Mouse (Mus musculus): ENCODE results near the gene Batf2.

Batf2 gene

DNA sequence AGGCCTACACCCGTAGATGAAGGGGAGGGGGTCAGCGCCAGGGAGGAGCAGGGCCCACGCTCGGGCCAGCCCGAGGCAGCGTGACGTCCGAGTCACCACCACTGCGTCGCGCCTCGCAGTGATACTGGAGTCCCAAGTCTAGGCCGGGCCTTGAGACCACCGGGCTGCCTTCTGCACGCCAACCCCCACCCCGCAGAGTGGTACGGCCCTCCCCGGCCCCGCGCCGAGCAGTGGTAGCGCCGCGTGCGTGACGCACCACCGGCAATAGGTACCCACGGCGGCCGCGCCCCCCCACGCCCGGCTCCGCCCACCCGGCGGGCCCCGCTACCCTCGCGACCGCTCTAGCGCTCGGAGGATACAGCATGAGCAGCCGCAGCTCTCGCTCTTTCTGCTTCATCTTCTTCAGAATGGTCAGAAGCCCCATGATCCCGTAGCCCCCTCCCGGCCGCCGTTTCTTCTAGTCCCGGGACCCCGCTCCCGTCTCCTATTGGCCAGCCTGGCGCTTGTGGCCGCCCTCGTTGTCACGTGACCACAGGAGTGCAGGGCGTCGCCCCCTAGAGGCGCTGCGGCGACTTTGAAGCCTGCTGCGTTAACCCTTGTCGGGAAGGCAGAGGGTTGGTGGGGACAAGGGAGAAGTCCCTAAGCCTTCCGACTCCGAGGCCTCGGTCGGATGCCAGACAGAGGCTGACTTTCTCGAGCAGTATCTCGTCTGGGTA lies at the start of gene Batf2:
Batf2 (plus strand) TSS at position 306 of the 716 bp plus-strand sequence.
- in situ Hi-C loops (cut with MboI; ENCODE audit: low pct_unique_long_range_greater_than_20kb in 1 of 2, low sequenced_read_pairs in 2 of 2, unreplicated experiment in 1 of 2): no loop called here

- in situ Hi-C loops (cut with MboI; ENCODE audit: low pct_unique_long_range_greater_than_20kb in 1 of 2, low sequenced_read_pairs in 2 of 2, unreplicated experiment in 1 of 2): no loop called here
These were observed 46.7 kb upstream of the Batf2 start, which contains the start of gene AC131692.1 for GRCm38 (mm10) chr19:6094119-6094518. TSS of gene AC131692.1 (plus strand) at chr19:6094419.

- in situ Hi-C loops (cut with MboI; ENCODE audit: low pct_unique_long_range_greater_than_20kb in 1 of 2, low sequenced_read_pairs in 2 of 2, unreplicated experiment in 1 of 2): no loop called here
These were observed 42.9 kb upstream of the Batf2 start for GRCm38 (mm10) chr19:6097847-6098246.

DNA sequence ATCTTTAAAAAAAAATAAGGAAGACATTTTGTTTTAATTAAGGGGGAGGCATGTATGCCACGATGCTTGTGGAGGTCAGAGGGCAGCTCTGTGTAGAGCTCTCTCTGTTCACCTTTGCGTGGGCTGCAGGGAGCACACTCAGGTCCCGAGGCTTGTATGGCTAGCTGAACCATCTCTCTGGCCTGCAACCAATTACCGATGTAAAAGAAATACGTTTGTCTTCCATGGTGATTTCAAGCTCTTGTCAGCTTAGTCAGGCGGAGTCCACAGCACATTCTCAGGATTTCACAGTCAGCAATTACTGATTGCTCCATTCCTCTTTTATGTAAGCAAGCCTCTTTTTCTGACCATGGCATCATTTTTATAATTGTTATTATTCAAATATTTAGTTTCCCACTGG lies 39.6 kb upstream of the Batf2 start:
- in situ Hi-C loops (cut with MboI; ENCODE audit: low pct_unique_long_range_greater_than_20kb in 1 of 2, low sequenced_read_pairs in 2 of 2, unreplicated experiment in 1 of 2): no loop called here

- in situ Hi-C loops (cut with MboI; ENCODE audit: low pct_unique_long_range_greater_than_20kb in 1 of 2, low sequenced_read_pairs in 2 of 2, unreplicated experiment in 1 of 2): no loop called here
These were observed 38.5 kb upstream of the Batf2 start for GRCm38 (mm10) chr19:6102169-6102853.

DNA sequence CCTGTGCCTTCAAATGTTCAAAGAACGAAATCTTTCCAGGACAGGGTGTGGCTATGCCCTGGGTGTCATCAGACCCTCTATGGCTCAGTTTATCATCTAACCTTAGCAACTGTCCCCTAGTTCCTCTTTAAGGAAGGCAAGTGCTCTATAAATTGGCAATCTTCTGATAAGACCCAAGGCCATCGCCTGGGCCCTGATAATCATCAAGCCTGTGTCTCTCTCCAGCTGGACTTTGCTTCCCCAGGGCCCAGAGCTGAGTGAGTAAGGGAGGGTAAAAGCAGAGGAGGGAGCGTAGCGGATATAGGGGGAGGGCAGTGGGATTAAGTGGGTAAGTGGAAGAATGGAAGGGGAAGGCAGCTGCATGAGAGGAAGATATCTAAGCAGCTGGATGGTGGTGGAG lies 36.3 kb upstream of the Batf2 start:
- in situ Hi-C loops (cut with MboI; ENCODE audit: low pct_unique_long_range_greater_than_20kb in 1 of 2, low sequenced_read_pairs in 2 of 2, unreplicated experiment in 1 of 2): no loop called here

DNA sequence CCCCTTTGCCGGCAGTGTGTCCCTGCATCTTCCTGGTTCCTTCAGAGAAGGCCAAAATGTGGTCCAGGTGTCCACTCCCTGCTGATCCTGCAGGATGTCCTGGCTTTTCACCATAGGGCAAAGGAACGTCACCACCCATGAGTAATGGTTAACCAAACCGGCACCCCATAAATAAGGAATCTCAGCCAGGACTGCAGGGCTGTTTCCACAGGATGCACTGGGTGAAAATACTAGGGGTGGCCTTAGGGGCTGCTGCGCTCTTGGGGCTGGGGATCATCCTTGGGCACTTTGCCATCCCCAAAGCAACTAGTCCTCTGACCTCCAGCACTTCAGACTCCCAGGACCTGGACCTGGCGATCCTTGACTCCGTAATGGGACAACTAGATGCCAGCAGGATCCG lies 35.2 kb upstream of the Batf2 start, which contains the start of gene Naaladl1:
Naaladl1 (plus strand) TSS at position 197 of the 400 bp plus-strand sequence.
- in situ Hi-C loops (cut with MboI; ENCODE audit: low pct_unique_long_range_greater_than_20kb in 1 of 2, low sequenced_read_pairs in 2 of 2, unreplicated experiment in 1 of 2): no loop called here

- in situ Hi-C loops (cut with MboI; ENCODE audit: low pct_unique_long_range_greater_than_20kb in 1 of 2, low sequenced_read_pairs in 2 of 2, unreplicated experiment in 1 of 2): no loop called here
These were observed 27.7 kb upstream of the Batf2 start for GRCm38 (mm10) chr19:6113116-6113515.

GRCm38 (mm10) chr19:6116113-6116850 lies 24.5 kb upstream of the Batf2 start:
- in situ Hi-C loops (cut with MboI; ENCODE audit: low pct_unique_long_range_greater_than_20kb in 1 of 2, low sequenced_read_pairs in 2 of 2, unreplicated experiment in 1 of 2): no loop called here

DNA sequence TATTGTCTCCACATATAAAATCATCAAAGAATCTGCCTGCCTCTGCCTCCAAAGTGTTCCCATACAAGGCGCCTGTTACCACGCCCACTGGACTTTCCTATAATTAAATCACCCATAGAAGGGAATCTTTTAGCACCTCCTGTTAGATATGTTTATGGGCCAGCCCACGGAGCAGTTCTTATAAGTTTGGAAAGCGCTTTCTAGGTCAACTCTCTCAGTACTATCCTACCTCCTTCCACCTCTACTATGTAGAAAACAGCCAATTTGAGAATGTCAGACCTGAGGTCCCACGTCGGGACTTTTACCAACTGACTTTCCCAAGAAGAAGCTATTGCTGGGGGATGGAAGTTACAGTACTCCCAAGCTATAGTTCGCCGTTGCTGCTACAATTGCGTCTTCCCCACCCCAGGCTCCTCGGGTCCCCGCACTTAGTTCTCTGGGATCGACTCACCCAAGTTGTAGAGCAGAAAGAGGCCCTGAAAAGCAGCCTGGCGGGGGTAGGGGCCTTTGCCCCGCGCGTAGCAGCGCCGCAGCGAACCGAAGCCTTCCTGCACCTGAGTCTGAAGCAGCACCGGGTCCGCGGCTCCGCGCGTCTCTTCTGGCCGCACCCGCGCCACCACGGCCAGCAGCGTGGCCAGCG lies 23.3 kb upstream of the Batf2 start:
- in situ Hi-C loops (cut with MboI; ENCODE audit: low pct_unique_long_range_greater_than_20kb in 1 of 2, low sequenced_read_pairs in 2 of 2, unreplicated experiment in 1 of 2): no loop called here

GRCm38 (mm10) chr19:6117986-6118676 lies 22.7 kb upstream of the Batf2 start, which contains the start of gene Sac3d1:
TSS of gene Sac3d1 (minus strand) at chr19:6118650.
- in situ Hi-C loops (cut with MboI; ENCODE audit: low pct_unique_long_range_greater_than_20kb in 1 of 2, low sequenced_read_pairs in 2 of 2, unreplicated experiment in 1 of 2): no loop called here

DNA sequence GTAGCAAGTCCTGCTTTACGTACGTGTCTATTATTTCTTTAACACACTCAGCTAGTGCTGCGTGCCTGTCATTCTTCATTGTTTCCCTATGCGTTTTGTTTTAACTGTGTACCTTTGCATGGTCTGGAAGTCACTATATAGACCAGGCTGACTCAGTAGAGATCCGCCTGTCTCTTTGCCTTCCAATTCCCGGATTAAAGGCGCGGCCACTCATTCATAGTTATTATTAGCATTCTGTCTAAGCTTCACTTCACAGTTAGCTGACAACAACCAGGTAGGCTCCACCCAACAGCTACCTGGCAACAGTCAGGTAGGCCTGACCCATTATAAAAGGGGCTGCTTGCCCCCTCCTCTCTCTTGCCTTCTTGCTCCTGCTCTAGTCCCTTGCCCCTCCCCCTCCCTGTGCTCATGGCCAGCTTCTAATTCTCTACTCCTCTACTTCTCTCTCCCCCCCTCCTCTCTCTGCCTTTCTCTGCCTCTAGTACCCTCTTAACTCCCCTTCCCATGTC lies 22.1 kb upstream of the Batf2 start:
- in situ Hi-C loops (cut with MboI; ENCODE audit: low pct_unique_long_range_greater_than_20kb in 1 of 2, low sequenced_read_pairs in 2 of 2, unreplicated experiment in 1 of 2): no loop called here

GRCm38 (mm10) chr19:6121761-6122160 lies 19.0 kb upstream of the Batf2 start:
- in situ Hi-C loops (cut with MboI; ENCODE audit: low pct_unique_long_range_greater_than_20kb in 1 of 2, low sequenced_read_pairs in 2 of 2, unreplicated experiment in 1 of 2): loop anchor here in 1 of 2 experiments (10.0 kb wide), 1 partner anchor 107 kb away; the partner anchor contains the start of gene Capn1

GRCm38 (mm10) chr19:6123330-6123729 lies 17.5 kb upstream of the Batf2 start:
- in situ Hi-C loops (cut with MboI; ENCODE audit: low pct_unique_long_range_greater_than_20kb in 1 of 2, low sequenced_read_pairs in 2 of 2, unreplicated experiment in 1 of 2): loop anchor here in 1 of 2 experiments (10.0 kb wide), 1 partner anchor 109 kb away; the partner anchor contains the start of gene Capn1

- in situ Hi-C loops (cut with MboI; ENCODE audit: low pct_unique_long_range_greater_than_20kb in 1 of 2, low sequenced_read_pairs in 2 of 2, unreplicated experiment in 1 of 2): loop anchor here (5.0 to 10.0 kb wide), 3 partner anchors 88 to 163 kb away; partner anchors contain the start of genes Pola2 (in 2 of the 2) and Capn1 (in 1 of the 2)
These were observed 15.9 kb upstream of the Batf2 start for GRCm38 (mm10) chr19:6124898-6125297.

- in situ Hi-C loops (cut with MboI; ENCODE audit: low pct_unique_long_range_greater_than_20kb in 1 of 2, low sequenced_read_pairs in 2 of 2, unreplicated experiment in 1 of 2): loop anchor here (5.0 to 10.0 kb wide), 3 partner anchors 89 to 164 kb away; partner anchors contain the start of genes Pola2 (in 2 of the 2) and Capn1 (in 1 of the 2)
These were observed 14.5 kb upstream of the Batf2 start for GRCm38 (mm10) chr19:6126289-6126688.

GRCm38 (mm10) chr19:6126789-6127580 lies 13.8 kb upstream of the Batf2 start:
- in situ Hi-C loops (cut with MboI; ENCODE audit: low pct_unique_long_range_greater_than_20kb in 1 of 2, low sequenced_read_pairs in 2 of 2, unreplicated experiment in 1 of 2): loop anchor here (5.0 to 10.0 kb wide), 3 partner anchors 90 to 165 kb away; partner anchors contain the start of genes Pola2 (in 2 of the 2) and Capn1 (in 1 of the 2)

Data from mouse embryonic stem cell (cell line).